Mouse (Mus musculus) cerebellum, postnatal 36 days (tissue): ENCODE data around the gene Nudt6.

Experiments
- DNase-seq, 2 experiments: peaks; one replicate each; pipeline ENCODE4 v3.0.0; 2021 to 2022; ENCODE audit warnings: mixed read lengths in 2 of 2

The Nudt6 gene

DNA sequence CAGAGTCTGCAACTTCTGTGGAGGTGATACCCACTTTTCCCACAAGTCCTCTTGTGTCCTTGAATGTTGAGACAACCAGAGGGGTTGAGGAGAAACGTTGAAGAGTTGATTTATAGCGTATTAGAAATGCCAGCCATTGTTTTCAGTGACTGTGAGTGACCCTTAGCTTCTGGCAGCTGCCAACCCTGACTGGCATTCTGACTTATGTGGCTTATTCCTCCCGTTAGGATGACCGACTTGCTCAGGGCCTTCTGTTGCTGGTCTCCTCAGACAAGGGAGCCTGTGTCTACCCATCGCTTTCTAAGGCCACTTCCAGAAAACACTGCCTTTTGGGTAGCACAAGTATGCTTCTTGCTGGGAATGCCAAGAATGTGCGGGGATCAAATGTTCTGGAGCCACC, 38.6 kb downstream of the Nudt6 start:
- DNase-seq: no peak

DNA sequence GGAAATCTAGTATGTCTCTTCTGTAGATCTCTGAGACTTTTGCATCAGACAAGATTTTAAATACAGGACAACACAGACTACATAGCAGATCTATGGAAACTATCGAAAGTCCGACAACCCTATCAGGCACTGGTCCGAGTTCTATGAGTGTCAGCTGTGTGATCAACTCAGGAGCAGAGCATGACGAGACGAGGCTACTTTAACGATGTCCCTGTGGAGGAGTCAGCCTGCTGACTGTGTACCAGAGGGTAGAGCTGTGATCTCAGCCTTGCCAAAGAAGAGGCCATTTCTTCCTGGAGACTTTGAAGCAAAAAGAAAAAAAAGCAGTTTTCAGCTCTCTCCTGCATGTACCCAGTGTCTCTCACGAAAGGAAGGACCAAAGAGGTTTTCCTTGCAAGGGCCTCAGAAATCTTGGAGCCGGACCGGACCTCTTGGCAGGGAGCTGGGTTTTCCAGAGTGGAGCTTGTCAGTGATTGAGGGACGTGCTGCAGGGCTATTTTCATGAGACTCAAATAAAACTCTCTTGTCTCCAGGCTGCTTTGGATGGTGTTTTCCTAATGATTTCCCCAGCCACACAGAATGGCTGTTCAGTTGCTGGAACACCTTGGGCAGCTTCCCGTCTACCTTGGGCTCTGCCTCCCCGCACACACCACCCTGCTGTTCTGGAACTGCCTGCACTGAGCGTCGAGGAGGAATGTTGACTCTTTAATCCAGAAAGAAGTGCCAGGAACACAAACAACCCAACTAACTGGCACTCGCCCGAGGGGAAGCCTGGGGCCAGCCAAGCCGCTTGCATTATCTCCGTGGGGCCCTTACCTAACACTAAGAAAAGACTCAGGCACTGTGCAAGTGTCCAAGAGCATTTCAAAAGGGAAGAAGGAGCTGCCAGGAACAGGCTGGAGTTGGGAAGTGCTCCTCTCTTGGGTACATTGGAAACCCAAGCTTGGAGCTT, 39.8 kb downstream of the Nudt6 start:
- peak; percentile 10 to 12 for DNase-seq

DNA sequence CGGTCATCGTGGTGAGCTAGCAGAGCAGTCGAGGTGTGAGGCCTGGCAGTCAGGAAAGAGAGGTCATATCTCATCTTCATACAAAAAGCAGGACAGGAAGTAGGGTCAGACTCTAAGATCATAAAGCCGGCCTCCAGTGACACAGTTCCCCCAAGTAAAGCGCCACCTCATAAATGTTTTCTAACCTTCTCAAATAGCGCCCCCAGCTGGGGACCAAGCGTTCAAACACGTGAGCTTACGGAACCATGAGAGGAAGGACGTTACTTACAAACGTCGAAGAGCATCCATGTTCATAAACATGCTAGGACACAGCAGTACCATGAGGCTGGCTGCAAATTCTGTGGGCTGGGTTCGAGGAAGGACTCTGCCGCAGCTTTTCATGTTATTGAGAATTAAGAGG, 40.8 kb downstream of the Nudt6 start:
- DNase-seq: no peak

DNA sequence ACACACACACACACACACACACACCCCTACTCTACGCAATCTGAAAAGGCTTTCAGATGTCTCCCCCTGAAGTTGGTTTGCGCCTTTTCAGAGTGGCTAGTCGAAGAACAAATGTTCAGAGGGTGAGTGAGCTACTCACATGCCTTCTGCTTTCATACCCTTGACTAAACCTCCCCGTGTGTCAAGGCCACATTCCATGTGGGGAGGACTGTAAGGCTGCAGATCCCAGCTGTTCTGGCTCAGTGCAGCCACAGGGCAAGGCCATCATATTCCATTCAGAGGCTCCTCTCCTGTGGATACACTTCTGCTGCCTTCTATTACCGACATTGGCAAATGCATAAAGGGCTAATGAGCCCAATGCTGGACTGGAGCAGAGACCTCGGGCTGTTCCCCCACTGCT, 41.6 kb downstream of the Nudt6 start:
- DNase-seq: no peak

DNA sequence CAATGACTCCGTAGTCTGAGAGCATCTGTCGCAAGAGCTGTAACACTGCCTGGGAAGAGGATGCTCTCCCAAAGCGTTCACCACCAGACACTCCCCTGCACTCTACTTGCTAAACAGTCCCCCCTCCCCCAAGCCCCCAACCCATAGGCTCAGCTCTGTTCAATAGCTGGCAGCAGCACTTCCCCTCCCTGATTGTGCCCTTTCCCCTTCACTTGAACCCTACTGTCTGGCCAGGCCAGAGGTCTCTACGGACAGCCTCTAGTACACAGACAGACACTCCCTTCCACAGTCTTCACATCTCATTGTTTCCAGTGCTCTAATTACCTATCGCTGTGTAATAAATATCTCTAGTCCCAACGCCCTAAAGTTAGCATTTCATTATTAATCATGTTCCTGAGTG, 42.1 kb downstream of the Nudt6 start:
- no peak for DNase-seq

DNA sequence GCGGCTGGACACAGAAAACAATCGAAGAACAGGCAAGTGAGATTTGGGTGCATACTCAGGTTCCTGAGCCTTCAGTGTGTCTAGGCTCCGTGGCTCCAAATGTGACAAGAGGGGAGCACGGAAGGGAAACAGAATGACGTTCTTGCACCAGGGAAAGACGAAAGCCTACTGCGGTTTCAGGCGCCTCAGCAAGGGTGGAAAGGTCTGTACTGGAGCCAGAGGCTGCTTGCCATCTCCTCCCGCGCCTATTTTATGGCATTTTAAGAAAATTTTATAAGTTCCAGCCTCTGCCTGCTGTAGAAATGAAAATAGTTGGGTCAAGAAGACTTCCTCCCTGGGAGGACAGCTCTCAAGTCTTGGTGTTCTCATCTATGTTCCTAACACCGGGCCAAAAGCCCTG, 46.3 kb downstream of the Nudt6 start:
- no peak for DNase-seq

DNA sequence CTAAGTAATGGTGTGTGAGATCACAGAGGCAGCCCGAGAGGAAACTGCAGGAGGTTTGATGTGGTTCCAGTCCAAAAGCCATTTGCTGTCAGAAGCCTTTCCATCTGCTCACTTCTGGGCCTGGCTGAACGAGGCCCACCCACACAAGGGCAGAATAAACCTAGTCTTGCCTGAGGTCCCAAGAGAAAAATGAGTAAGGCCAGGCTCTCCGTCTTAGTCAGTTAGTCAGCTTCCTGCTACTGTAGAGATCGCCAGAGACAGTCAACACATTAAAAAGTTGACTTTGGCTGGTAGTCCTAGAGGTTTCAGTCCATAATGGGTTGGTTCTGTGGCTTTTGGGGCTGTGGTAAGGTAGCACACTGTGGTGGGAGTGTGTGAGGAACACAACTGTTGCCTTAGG, 49.6 kb downstream of the Nudt6 start:
- no peak for DNase-seq

DNA sequence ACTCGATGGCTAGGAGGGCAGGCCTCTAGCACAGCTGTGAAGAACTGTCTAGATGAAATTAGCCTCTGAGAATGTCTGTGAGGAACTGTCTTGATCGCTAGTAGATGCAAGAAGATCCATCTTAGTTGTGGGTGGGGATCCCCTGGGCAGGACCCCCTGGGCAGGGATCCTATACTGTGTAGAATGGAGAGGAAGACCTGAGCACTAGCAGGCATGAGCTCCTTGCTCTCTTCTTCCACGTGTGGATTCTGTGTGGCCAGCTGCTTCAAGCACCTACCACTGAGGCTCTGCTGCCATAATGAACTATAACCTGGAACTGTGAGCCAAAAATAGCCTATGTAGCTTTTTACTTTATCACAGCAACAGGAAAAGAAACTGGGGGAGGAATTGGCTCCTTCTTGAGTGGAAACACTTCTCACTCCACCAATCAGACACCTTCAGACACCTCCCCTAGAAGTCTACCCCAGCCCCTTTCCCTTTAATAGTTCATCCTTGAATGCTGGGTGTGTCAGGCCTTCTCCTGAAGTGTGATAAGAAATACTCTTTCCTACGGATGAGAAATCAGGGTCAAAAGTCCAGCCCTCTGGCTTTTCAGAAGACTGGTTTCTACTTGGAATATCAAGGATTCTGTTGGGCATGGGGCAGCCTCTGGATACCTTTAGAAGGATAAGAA, 53.5 kb downstream of the Nudt6 start:
- no peak for DNase-seq

DNA sequence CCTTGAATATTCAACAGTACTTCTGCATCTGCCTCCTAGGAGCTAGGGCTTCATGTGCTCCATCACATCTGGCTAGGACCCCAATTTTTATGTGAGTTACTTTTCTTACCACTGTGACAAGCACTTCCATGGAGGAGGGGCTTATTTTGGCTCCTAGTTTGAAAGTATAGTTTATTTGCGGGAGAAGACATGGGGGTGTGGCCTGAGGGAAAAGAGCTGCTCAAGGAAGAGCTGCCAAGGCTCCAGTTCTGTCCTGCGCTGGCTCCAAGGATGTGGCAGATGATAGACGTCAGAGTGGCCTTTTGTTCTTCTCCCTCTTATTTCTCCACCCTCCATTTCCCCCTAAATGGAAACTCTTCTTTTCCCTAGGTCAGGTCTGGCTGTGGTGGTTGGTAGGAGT, 54.0 kb downstream of the Nudt6 start:
- no peak for DNase-seq

DNA sequence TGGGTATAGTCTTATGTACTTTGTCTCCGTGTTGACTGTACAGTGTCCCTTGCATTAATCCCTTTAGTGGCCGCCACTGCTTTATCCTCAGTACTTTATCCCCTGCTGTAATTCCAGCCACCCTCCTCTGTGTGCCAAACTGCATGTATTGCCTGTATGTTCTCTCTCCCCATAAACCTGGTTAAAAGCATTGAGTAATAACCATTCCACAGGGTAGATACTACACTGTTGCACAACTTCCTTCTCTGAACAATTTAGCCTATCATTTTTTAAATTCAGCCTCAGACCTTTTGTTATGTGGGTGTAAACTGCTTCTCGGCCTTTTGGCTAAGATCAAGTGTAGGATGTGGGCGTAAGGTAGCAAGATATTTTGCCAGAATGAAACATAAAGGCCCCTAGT, 54.9 kb downstream of the Nudt6 start:
- DNase-seq: no peak

DNA sequence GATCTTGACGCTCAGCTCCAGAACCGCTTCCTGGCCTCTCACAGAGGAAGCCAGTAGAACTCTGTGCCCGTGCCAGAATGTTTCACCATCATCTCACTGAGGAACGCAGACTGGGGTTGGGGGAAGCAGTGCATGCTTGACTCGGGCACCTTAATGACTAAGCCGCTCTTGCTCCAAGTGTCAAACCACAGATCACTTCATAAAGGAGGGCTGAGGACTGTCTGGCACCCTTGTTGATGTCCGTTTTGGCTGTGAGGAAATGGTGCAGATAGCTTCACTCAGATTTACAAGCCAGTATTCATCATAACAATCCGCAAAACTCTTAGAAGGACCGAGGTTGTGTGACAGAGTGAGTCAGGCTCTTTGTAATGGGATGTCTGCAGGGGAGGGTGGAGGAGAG, 59.3 kb downstream of the Nudt6 start:
- no peak for DNase-seq
